9 mouse cellular contexts compared by ENCODE assay signal in the genomic region with DNA sequence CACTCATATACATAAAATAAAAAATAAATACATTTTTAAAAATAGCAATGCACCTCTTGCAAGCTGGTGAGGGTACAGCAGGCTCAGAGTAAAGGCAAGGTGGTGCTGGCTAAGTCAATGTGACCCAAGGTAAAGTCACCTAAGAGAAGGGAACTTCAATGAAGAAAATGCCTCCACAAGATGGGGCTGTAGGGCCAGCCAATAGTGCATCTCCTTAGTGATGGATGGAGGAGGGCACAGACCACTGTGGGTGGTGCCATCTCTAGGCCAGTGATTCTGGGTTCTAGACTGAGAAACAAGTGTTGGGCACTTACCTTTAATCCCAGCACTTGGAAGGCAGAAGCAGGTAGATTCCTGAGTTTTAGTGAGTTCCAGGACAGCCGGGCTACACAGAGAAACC. TPM values are rescaled to one million over a fixed set of nuclear protein-coding genes. Genes with fewer than 3 reads are reported as not detected.
A peak's percentile ranks its signal among the peaks of the same experiment; 100 is the strongest.
DNase-seq lines count a peak whose midpoint lies in the region; ATAC-seq lines count a peak whose summit lies in the region.
"Had no signal": no experiment of that assay in that cellular context is flagged by ENCODE, and none has a peak within 500 bp of the region (broad histone marks: within the 10 kb centered on the region; RNA-seq: fewer than 3 reads in every experiment).

No protein-coding gene starts in this region.

- DNase-seq in CD4-positive, CD25-positive, alpha-beta regulatory T cell, adult 2 months (ENCODE audit: low read depth, low spot score) = peak; percentile 64
- DNase-seq in left cerebral cortex, postnatal 4 days = peak; percentile 25
- DNase-seq in left cerebral cortex, postnatal 36 days (ENCODE audit: low spot score in 2 of 2) = no peak
- peak; percentile 49 for DNase-seq in embryo, embryonic 11 days
- DNase-seq in lung, postnatal 36 days = peak; percentile 79
- no peak for DNase-seq in left cerebral cortex, adult 18-20 months (ENCODE audit: low spot score in 2 of 2)
- DNase-seq in right cerebral cortex, postnatal 4 days = no peak

- ATAC-seq in CD4-positive, CD25-positive, alpha-beta regulatory T cell, adult 4 months = no peak

- intact Hi-C loops in left cerebral cortex, postnatal 4 days (cut with DNase I) = loop anchor here (5.0 kb wide), 1 partner anchor 148 kb away; no protein-coding TSS in a partner anchor
- intact Hi-C loops in left cerebral cortex, postnatal 36 days (cut with DNase I) = loop anchor here (2.0 to 5.0 kb wide), 2 partner anchors 151 to 423 kb away; a partner anchor contains a TSS

RNA-seq across cellular contexts. Expression of a gene that starts 23.5 kb away (rescaled TPM):
- polyA plus RNA-seq in CD4-positive, CD25-positive, alpha-beta regulatory T cell, adult 4 months (2017; shearing (Covaris generic)) = 1 to 10 TPM in 1 of 2 experiments, under 1 TPM in 1; 0.86 to 1.6 TPM
- under 1 TPM; 0.18 to 0.26 TPM for total RNA-seq in left cerebral cortex, postnatal 4 days (2021)
- total RNA-seq in left cerebral cortex, postnatal 36 days (2021) = under 1 TPM; 0.17 to 0.57 TPM
- total RNA-seq in left cerebral cortex, adult 18-20 months (2021) = under 1 TPM; 0.21 to 0.28 TPM
- polyA plus RNA-seq: stomach, embryonic 14.5 days had no signal

RNA-seq across cellular contexts. Expression of a gene that starts 33.3 kb away (rescaled TPM):
- polyA plus RNA-seq in CD4-positive, CD25-positive, alpha-beta regulatory T cell, adult 4 months (2017; shearing (Covaris generic)) = 10 to 100 TPM; 39.8 to 44.8 TPM
- 10 to 100 TPM; 65.6 to 72.0 TPM for total RNA-seq in left cerebral cortex, postnatal 4 days (2021)
- total RNA-seq in left cerebral cortex, postnatal 36 days (2021) = 10 to 100 TPM; 50.7 to 59.0 TPM
- total RNA-seq in left cerebral cortex, adult 18-20 months (2021) = 10 to 100 TPM; 45.8 to 47.2 TPM

Comparison
In these comparisons a context has a peak if more than half of its experiments do, and no peak if none do; other contexts are left out.
1. DNase-seq: peak in CD4-positive, CD25-positive, alpha-beta regulatory T cell, adult 2 months (single experiment), left cerebral cortex, postnatal 4 days (single experiment), embryo, embryonic 11 days (single experiment) and lung, postnatal 36 days (single experiment); none in left cerebral cortex, postnatal 36 days (0 of 2), left cerebral cortex, adult 18-20 months (0 of 2) and right cerebral cortex, postnatal 4 days (single experiment).